Mouse (Mus musculus) lung, postnatal 25 days (tissue): Measurements from ENCODE around the gene Lrrc7.

Experiments used
- DNase-seq: peaks from one replicate; pipeline ENCODE4 v3.0.0; 2022; ENCODE audit warnings: low spot score

Lrrc7 gene

GRCm38 (mm10) chr3:158065256-158065655 lies 496.8 kb downstream of the Lrrc7 start:
- no peak for DNase-seq

- no peak for DNase-seq
Observed at GRCm38 (mm10) chr3:158061811-158062523, 500.1 kb downstream of the Lrrc7 start.

GRCm38 (mm10) chr3:158060621-158061291 lies 501.3 kb downstream of the Lrrc7 start:
- no peak for DNase-seq

- no peak for DNase-seq
Observed at GRCm38 (mm10) chr3:158049508-158049907, 512.5 kb downstream of the Lrrc7 start.

- DNase-seq: no peak
Observed at GRCm38 (mm10) chr3:158040755-158041154, 521.3 kb downstream of the Lrrc7 start.

GRCm38 (mm10) chr3:158038106-158038505 lies 523.9 kb downstream of the Lrrc7 start:
- DNase-seq: no peak

GRCm38 (mm10) chr3:158036329-158036988 lies 525.6 kb downstream of the Lrrc7 start, which contains the start of the genes Srsf11 and Lrrc40:
Gene Srsf11, minus strand, starts transcription at chr3:158036639.
Gene Lrrc40, plus strand, starts transcription at chr3:158036662.
- peak; percentile 96 for DNase-seq

- no peak for DNase-seq
Observed at GRCm38 (mm10) chr3:158035866-158036265, 526.2 kb downstream of the Lrrc7 start.
